Mouse (Mus musculus) heart, adult 2 months (tissue): Measurements from ENCODE around the gene Sept9.

Experiments
- CTCF ChIP-seq: fragments of 200-600 bp; IDR thresholded peaks from 2 replicates; pipeline ENCODE4 v1.8.1; 2022; ENCODE audit warnings: antibody characterized with exemption, mild to moderate bottlenecking, moderate library complexity
- POLR2A ChIP-seq: fragments of 200-500 bp; IDR thresholded peaks from 2 replicates; pipeline ENCODE4 v1.6.1; 2011; ENCODE audit warnings: mild to moderate bottlenecking, low read depth, low read length, control low read depth; ENCODE audit not compliant: insufficient read depth

DNA sequence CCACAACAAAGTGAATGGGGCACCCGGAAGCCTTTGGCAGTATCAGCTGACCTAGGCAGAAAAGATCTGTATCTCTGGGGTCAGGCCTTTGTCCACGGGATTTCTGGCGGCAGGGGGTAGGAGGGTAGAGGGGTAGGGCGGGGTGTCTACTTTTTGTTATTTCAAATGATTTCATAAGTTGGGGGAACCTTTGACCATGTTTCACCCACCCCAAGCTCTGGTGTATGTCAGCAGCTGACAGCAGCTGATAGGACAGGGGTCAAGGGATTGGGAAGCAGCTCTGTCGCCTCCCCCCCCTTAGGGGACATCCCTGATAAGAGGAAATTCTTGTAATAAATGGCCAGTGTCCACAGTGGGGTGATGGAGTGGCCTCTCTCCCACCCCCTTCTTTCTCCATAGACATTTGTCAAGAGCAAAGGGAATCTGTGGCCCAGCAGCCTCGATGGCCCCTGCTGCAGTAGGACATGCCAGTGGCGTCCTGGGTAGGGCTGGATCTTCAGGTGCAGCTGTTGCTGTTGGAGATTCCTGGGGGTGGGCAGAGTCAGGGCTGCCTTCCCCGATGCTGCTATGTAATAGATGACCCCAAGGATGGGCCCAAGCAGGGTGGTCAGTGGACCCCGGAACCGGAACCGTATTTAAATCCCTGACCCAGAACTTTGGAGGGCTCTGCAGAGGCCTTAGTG is 145.0 kb downstream of the Sept9 start:
- TF ChIP-seq CTCF (no peak), POLR2A (no peak)
